In the genomic region with DNA sequence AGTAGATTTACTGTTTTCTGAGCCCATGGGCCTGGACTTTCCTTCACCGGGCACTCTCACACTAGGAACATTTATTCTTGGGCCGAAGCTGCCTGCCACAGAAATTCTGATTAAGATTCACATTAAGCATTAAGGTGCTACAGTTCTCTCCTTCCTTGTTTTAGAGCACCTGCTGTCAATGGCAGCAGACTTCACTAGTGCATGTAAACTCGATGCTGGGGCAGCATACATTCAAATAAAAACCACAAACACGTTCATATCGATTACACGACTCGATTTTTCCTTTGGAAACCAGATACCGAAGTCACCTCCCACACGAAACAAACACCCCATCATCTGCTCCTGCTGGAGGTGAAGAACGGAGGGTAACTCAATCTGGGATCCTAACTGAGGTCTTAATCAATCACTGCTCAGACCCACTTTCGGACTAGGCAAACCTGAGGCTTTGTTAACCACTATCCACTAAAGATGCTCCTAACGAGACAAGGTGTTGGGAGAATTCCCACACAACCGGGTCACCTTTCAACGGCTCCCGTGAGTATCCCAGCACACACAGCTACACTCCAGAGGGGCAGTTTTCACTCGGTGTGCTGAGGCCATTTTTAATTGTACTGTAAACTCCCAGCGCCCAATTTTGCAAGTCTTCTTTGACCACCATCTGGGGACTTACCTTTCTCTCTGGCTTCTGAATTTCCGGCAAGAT, we compare ENCODE assay signal across 8 mouse cellular contexts. TPM values are rescaled to one million over a fixed set of nuclear protein-coding genes. Genes with fewer than 3 reads are reported as not detected.
A peak's percentile ranks its signal among the peaks of the same experiment; 100 is the strongest.
DNase-seq lines count a peak whose midpoint lies in the region; ATAC-seq and TF ChIP-seq lines count a peak whose summit lies in the region.

No protein-coding gene starts in this region.

- H3K27me3 ChIP-seq in kidney, embryonic 16.5 days (ENCODE audit: insufficient read depth, low read length), result no peaks in the 10 kb centered on the region
- peaks cover 10% of the 10 kb centered on the region; the same call in 1 of the 2 replicates for H3K27me3 ChIP-seq in G1E (ENCODE audit: insufficient read depth, low read length)
- no peaks in the 10 kb centered on the region for H3K27me3 ChIP-seq in forebrain, embryonic 16.5 days (replicated peaks; ENCODE audit: control insufficient read depth, insufficient read depth, low read length)
- H3K27me3 ChIP-seq in liver, embryonic 13.5 days, result no peaks in the 10 kb centered on the region

- peak overlapping the region; percentile 97 for H3K9ac ChIP-seq in kidney, embryonic 16.5 days (replicated peaks; ENCODE audit: low read length)
- H3K9ac ChIP-seq in forebrain, embryonic 16.5 days (replicated peaks; ENCODE audit: low read depth, low read length), result peak overlapping the region; percentile 82
- H3K9ac ChIP-seq in liver, embryonic 13.5 days, result peak overlapping the region; percentile 97

- WGBS in kidney, embryonic 16.5 days, result 5% methylated on average over 18 of the region's 18 CpGs
- 13% methylated on average over 18 of the region's 18 CpGs for WGBS in forebrain, embryonic 16.5 days
- WGBS in liver, embryonic 13.5 days (ENCODE audit: insufficient replicate concordance), result 8% methylated on average over 18 of the region's 18 CpGs

- no peak for TF ChIP-seq CTCF in G1E (IDR thresholded peaks at IDR 0.05; ENCODE audit: low read depth, low read length)

- H3K4me1 ChIP-seq in kidney, embryonic 16.5 days (ENCODE audit: insufficient read depth, low read length), result peaks cover 20% of the 10 kb centered on the region
- peaks cover 61% of the 10 kb centered on the region for H3K4me1 ChIP-seq in G1E (ENCODE audit: insufficient read depth, low read depth, low read length)
- H3K4me1 ChIP-seq in forebrain, embryonic 16.5 days (replicated peaks; ENCODE audit: control insufficient read depth, insufficient read depth, low read length), result peaks cover 21% of the 10 kb centered on the region
- H3K4me1 ChIP-seq in liver, embryonic 13.5 days (replicated peaks), result peaks cover 58% of the 10 kb centered on the region

- peak overlapping the region; percentile 99 for H3K4me3 ChIP-seq in kidney, embryonic 16.5 days (ENCODE audit: low read length)
- H3K4me3 ChIP-seq in G1E (ENCODE audit: low read depth, low read length), result peak overlapping the region; percentile 96
- peak overlapping the region; percentile 88 for H3K4me3 ChIP-seq in forebrain, embryonic 16.5 days (replicated peaks; ENCODE audit: low read length)
- peak overlapping the region; percentile 90 for H3K4me3 ChIP-seq in liver, embryonic 13.5 days (replicated peaks)

- H3K27ac ChIP-seq in kidney, embryonic 16.5 days (ENCODE audit: low read length), result peak overlapping the region; percentile 86
- peak overlapping the region; percentile 77 for H3K27ac ChIP-seq in forebrain, embryonic 16.5 days (ENCODE audit: low read length)
- H3K27ac ChIP-seq in liver, embryonic 13.5 days, result peak overlapping the region; percentile 91

- peak overlapping the region; percentile 84 for H3K4me2 ChIP-seq in kidney, embryonic 16.5 days (replicated peaks; ENCODE audit: low read depth, low read length)
- peak overlapping the region; percentile 90 for H3K4me2 ChIP-seq in forebrain, embryonic 16.5 days (ENCODE audit: low read length)
- H3K4me2 ChIP-seq in liver, embryonic 13.5 days, result peak overlapping the region; percentile 93

- no peak for DNase-seq in kidney, postnatal 25 days
- no peak for DNase-seq in G1E (ENCODE audit: low spot score)
- DNase-seq in liver, embryonic 13.5 days, result no peak
- no peak for DNase-seq in ovary, postnatal 36 days (ENCODE audit: low spot score)
- DNase-seq in spleen, postnatal 10 days (ENCODE audit: low spot score in 2 of 2), result no peak
- no peak for DNase-seq in cerebellum, postnatal 4 days (ENCODE audit: low spot score in 2 of 2)

- no peaks in the 10 kb centered on the region for H3K9me3 ChIP-seq in kidney, embryonic 16.5 days (ENCODE audit: low read length)
- H3K9me3 ChIP-seq in G1E (replicated peaks), result no peaks in the 10 kb centered on the region
- no peaks in the 10 kb centered on the region for H3K9me3 ChIP-seq in forebrain, embryonic 16.5 days (ENCODE audit: control insufficient read depth, low read length)
- no peaks in the 10 kb centered on the region for H3K9me3 ChIP-seq in liver, embryonic 13.5 days (replicated peaks)

- ATAC-seq in kidney, embryonic 16.5 days (ENCODE audit: low FRiP score, low TSS enrichment), result no peak
- ATAC-seq in G1E (ENCODE audit: extremely low read depth, insufficient number of reproducible peaks, low FRiP score, poor library complexity, severe bottlenecking), result no peak
- ATAC-seq in forebrain, embryonic 16.5 days, result no peak
- no peak for ATAC-seq in liver, embryonic 13.5 days (ENCODE audit: low read depth)

- peaks cover 34% of the 10 kb centered on the region for H3K36me3 ChIP-seq in kidney, embryonic 16.5 days (ENCODE audit: insufficient read depth, low read length)
- H3K36me3 ChIP-seq in G1E (replicated peaks), result peaks cover 43% of the 10 kb centered on the region
- H3K36me3 ChIP-seq in forebrain, embryonic 16.5 days (ENCODE audit: control insufficient read depth, insufficient read depth), result peaks cover 11% of the 10 kb centered on the region
- peaks cover 37% of the 10 kb centered on the region for H3K36me3 ChIP-seq in liver, embryonic 13.5 days

RNA-seq across cellular contexts. Expression of a gene that starts 0.9 kb away (rescaled TPM):
- polyA plus RNA-seq in kidney, embryonic 16.5 days (2015; fragmentation: Nextera tagmentation; extraction: Ambion mirVana), result 274 and 277 TPM in 2 replicates
- 182 and 243 TPM in 2 replicates for total RNA-seq in G1E (2014; fragmentation: Nextera tagmentation)
- 86.0 and 93.2 TPM in 2 replicates for total RNA-seq in G1E (2017)
- polyA plus RNA-seq in G1E (2012), result 62.3 and 76.1 TPM in 2 replicates
- polyA plus RNA-seq in forebrain, embryonic 16.5 days (2015; fragmentation: Nextera tagmentation; extraction: Ambion mirVana), result 170 and 178 TPM in 2 replicates
- polyA plus RNA-seq in liver, embryonic 13.5 days (2015; fragmentation: Nextera tagmentation; extraction: Ambion mirVana), result 113 and 132 TPM in 2 replicates

RNA-seq across cellular contexts. Expression of a gene that starts 52.6 kb away (rescaled TPM):
- 166 and 186 TPM in 2 replicates for polyA plus RNA-seq in kidney, embryonic 16.5 days (2015; fragmentation: Nextera tagmentation; extraction: Ambion mirVana)
- total RNA-seq in G1E (2014; fragmentation: Nextera tagmentation), result 34.3 and 48.4 TPM in 2 replicates
- total RNA-seq in G1E (2017), result 158 and 159 TPM in 2 replicates
- polyA plus RNA-seq in G1E (2012), result 24.1 and 35.6 TPM in 2 replicates
- polyA plus RNA-seq in forebrain, embryonic 16.5 days (2015; fragmentation: Nextera tagmentation; extraction: Ambion mirVana), result 133 and 146 TPM in 2 replicates
- polyA plus RNA-seq in liver, embryonic 13.5 days (2015; fragmentation: Nextera tagmentation; extraction: Ambion mirVana), result 113 and 122 TPM in 2 replicates
